Mouse (Mus musculus) E14TG2a.4 (cell line): Measurements from ENCODE around the gene Shtn1.

Experiments used
- H3K27me3 ChIP-seq: 2 replicates; pipeline ENCODE4 v1.6.1; 2014; ENCODE audit warnings: low read length, control low read depth; ENCODE audit not compliant: insufficient read depth
- H3K36me3 ChIP-seq: 2 replicates; pipeline ENCODE4 v1.6.1; 2014; ENCODE audit warnings: low read length, control low read depth; ENCODE audit not compliant: insufficient read depth
- H3K4me1 ChIP-seq: replicated peaks from 2 replicates; pipeline ENCODE4 v1.6.1; 2014; ENCODE audit warnings: low read depth, low read length, control low read depth
- H3K4me3 ChIP-seq: replicated peaks from 2 replicates; pipeline ENCODE4 v1.5.1; 2014; ENCODE audit warnings: mild to moderate bottlenecking, low read length
- H3K9me3 ChIP-seq: 2 replicates; pipeline ENCODE4 v1.6.1; 2014; ENCODE audit warnings: low read length, control low read depth
- CTCF ChIP-seq: conservative IDR thresholded peaks from 2 replicates; pipeline ENCODE4 v1.5.1; 2014; ENCODE audit warnings: low read length
- NANOG ChIP-seq: IDR thresholded peaks from 2 replicates; pipeline ENCODE4 v1.6.1; 2014; ENCODE audit warnings: borderline replicate concordance, low read length, mixed read lengths
- POU5F1 ChIP-seq: IDR thresholded peaks from 2 replicates; pipeline ENCODE4 v1.6.1; 2014; ENCODE audit warnings: low read length, borderline replicate concordance

Shtn1 gene

DNA sequence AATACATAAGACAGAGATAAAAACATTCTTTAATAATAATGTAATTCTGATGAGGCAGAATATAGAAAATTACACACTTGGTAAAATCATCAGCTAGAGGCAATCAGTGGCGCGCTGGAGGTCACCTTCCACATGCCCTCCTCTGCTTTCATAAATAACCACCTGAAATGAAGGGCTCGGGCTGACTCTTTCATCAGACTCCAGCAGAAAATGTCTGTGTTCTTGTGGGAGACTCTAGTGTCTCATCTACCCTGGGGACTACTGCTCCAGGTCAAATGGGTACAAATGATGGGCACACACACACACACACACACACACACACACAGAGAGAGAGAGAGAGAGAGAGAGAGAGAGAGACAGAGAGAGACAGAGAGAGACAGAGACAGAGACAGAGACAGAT, 34.8 kb downstream of the Shtn1 start:
- Histone ChIP-seq H3K27me3 (no peaks in the 10 kb centered on the region), H3K36me3 (no peaks in the 10 kb centered on the region), H3K4me1 (no peaks in the 10 kb centered on the region), H3K9me3 (peaks cover 17% of the 10 kb centered on the region), H3K4me3 (no peak overlapping the region)
- TF ChIP-seq POU5F1 (no peak), NANOG (no peak), CTCF (no peak)

DNA sequence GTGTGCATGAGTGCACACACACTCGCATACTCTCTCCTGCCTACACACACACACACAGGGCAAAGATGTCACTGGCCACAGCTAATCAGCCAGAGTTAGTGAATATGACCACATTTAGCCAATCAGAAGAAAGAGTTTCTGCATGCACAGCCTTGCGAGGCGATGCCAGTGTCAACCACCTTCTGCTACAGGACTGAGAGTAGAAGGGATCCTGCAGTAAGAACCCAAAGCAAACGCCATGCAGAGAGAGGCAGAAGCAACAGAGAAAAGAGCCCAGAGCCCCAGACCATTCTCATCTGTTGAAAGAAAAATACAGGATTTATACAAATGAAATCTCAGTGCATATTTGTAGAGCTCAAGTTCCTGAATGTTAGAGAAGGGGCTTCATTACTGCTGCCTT, 37.1 kb downstream of the Shtn1 start:
- H3K4me1 ChIP-seq, result no peaks in the 10 kb centered on the region
- no peak overlapping the region for H3K4me3 ChIP-seq
- peaks cover 27% of the 10 kb centered on the region for H3K9me3 ChIP-seq
- no peaks in the 10 kb centered on the region for H3K27me3 ChIP-seq
- no peak for TF ChIP-seq NANOG
- no peak for TF ChIP-seq CTCF
- no peak for TF ChIP-seq POU5F1
- no peaks in the 10 kb centered on the region for H3K36me3 ChIP-seq

DNA sequence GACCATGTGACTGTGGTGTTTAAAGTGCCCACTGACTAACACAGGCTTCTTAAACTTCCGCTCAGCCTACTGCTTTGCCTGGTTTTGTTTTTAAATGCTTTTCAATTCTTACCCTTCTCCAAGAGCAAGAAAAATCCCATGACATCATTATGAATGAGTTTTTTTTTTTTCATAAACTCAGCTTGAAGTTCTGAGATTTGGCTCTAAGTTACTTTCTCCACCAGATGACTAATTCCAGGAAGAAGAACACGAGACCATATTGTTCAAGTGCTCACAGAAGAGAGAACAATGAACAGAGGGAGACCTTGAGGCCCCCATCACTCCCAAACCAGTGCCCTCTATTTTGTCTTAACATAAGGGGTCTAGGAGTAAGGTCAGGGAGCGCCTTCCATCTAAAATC, 39.1 kb downstream of the Shtn1 start:
- Histone ChIP-seq H3K4me3 (no peak overlapping the region), H3K9me3 (peaks cover 27% of the 10 kb centered on the region), H3K36me3 (no peaks in the 10 kb centered on the region), H3K27me3 (no peaks in the 10 kb centered on the region), H3K4me1 (no peaks in the 10 kb centered on the region)
- no peak for TF ChIP-seq CTCF

DNA sequence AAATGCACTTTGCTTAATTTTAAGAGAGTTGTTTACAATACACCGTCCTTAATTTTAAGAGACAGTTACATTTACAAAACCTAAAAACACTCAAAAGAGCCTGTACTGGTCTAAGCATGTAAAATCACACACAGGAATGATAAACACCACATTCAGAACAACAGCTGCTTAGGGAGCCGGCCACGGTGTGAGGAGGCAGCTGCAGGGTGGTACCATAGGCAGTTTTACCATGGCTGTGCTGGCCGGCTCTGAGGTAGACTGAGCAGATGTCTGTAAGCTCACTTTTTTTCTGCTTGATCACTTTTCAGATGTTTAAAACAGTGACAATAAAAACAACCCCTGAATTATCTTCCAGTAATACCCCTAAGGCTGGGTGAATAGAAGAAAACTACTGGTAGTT, 42.7 kb downstream of the Shtn1 start:
- TF ChIP-seq NANOG (no peak), CTCF (no peak), POU5F1 (no peak)
- peaks cover 10% of the 10 kb centered on the region for H3K9me3 ChIP-seq

DNA sequence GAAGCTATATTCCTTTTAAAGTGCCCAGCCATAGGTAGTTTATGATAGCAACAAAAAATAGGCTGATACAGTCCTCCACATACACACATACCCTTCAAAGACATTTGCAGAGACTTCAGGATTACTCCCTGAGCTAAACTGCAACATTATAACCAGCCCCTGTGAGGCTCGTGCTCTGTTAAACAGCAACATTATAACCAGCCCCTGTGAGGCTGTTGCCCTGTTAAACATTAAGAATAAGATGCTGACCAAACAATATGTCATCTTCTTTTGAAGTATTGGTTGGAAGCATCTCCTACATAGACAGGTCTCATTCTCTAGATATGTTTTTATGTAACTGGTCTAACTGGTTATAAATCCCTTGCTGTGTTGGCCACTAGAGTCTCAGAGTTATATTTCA, 45.7 kb downstream of the Shtn1 start:
- no peaks in the 10 kb centered on the region for H3K4me1 ChIP-seq
- TF ChIP-seq POU5F1 (no peak), CTCF (no peak), NANOG (no peak)
- H3K9me3 ChIP-seq, result peaks cover 10% of the 10 kb centered on the region
- H3K4me3 ChIP-seq, result no peak overlapping the region
- H3K27me3 ChIP-seq, result no peaks in the 10 kb centered on the region
- H3K36me3 ChIP-seq, result no peaks in the 10 kb centered on the region

More for the DNA sequence above, 42.7 kb downstream of the Shtn1 start:
- H3K4me1 ChIP-seq, result no peaks in the 10 kb centered on the region
- H3K27me3 ChIP-seq, result no peaks in the 10 kb centered on the region
- H3K4me3 ChIP-seq, result no peak overlapping the region
- no peaks in the 10 kb centered on the region for H3K36me3 ChIP-seq

DNA sequence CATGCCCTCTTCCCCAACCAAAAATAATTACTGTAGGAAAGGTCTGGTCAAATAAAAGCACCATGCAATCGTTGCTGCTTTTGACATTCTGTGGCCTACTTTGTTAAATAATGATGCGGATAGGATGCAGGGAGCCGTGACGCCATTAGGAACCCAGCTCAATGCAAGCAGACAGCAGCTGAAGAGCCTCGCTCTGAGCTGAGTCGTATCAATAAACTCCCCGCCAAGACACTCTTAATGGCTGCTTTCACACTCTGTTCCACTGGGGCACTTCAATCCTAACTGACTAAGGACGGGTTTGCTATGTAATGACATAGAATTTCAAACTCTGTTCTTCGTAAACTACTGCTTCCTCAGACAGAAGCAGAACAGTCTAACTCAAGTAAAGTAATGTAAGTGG, 46.9 kb downstream of the Shtn1 start:
- Histone ChIP-seq H3K9me3 (peaks cover 1% of the 10 kb centered on the region; the same call in 1 of the 2 replicates), H3K27me3 (no peaks in the 10 kb centered on the region), H3K36me3 (no peaks in the 10 kb centered on the region), H3K4me1 (no peaks in the 10 kb centered on the region), H3K4me3 (no peak overlapping the region)
- no peak for TF ChIP-seq NANOG
- TF ChIP-seq CTCF, result no peak

DNA sequence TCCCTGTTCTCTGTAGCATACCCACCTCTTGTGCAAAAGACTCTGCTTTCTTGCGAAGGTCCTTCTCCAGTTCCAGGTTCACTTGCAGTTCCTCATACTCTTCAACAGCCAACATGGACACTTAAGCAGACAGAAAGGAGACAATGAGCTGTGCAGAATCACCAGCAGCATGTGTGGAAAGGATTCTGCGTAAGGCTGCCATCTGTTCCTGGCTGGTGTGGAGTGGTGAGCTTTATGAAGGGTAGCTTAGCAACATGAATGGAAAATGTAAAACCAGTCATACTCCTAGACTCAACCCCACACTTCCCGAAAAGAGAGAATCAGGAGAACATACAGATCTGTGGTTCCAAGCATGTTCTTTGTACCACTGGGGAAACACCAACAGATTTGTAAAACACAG, 47.8 kb downstream of the Shtn1 start:
- TF ChIP-seq NANOG (no peak), POU5F1 (no peak), CTCF (no peak)

DNA sequence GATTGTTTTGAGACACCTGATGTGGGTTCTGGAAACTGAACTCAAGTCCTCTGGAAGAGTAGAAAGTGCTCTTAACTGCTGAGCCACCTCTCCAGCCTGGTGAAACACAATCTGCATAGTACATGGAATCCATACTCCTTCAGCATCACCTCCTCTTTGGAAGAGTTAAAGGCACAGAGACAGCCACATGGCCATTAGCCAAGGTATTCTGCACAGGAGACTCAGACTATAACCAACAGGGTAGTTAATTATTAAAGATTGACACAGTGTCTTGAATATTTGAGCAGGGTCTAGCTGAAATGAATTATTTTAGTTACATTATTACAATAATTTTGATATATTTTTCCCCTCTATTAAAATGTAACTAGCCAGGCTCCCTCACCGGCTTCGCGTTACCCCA, 52.0 kb downstream of the Shtn1 start:
- Histone ChIP-seq H3K36me3 (no peaks in the 10 kb centered on the region), H3K27me3 (no peaks in the 10 kb centered on the region)
- TF ChIP-seq NANOG, result no peak
- TF ChIP-seq CTCF, result no peak
- no peak for TF ChIP-seq POU5F1

More for the DNA sequence above, 47.8 kb downstream of the Shtn1 start:
- H3K9me3 ChIP-seq, result no peaks in the 10 kb centered on the region
- H3K4me3 ChIP-seq, result no peak overlapping the region
- no peaks in the 10 kb centered on the region for H3K36me3 ChIP-seq
- H3K27me3 ChIP-seq, result no peaks in the 10 kb centered on the region
- H3K4me1 ChIP-seq, result no peaks in the 10 kb centered on the region

DNA sequence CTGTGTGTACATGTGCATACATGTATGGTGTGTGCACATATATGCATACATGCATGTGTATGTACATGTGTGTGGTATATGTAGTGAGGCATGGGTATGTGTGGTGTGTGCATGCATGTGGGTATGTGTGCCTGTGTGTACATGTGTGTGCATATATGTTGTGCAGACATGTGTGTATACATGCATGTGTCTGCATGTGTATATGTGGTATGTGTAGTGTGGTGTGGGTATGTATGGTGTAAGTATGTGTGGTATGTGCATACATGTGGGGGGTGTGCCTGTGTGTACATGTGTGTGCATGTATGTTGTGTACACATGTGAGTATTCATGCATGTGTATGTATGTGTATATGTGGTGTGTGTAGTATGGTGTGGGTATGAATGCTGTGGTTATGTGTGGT, 54.3 kb downstream of the Shtn1 start:
- no peak for TF ChIP-seq CTCF
- TF ChIP-seq POU5F1, result no peak
- no peak for TF ChIP-seq NANOG
- no peak overlapping the region for H3K4me3 ChIP-seq
- H3K36me3 ChIP-seq, result no peaks in the 10 kb centered on the region
- H3K9me3 ChIP-seq, result peaks cover 4% of the 10 kb centered on the region; the same call in 1 of the 2 replicates
- no peaks in the 10 kb centered on the region for H3K27me3 ChIP-seq
- no peaks in the 10 kb centered on the region for H3K4me1 ChIP-seq

More for the DNA sequence above, 52.0 kb downstream of the Shtn1 start:
- no peaks in the 10 kb centered on the region for H3K4me1 ChIP-seq
- peaks cover 4% of the 10 kb centered on the region; the same call in 1 of the 2 replicates for H3K9me3 ChIP-seq
- no peak overlapping the region for H3K4me3 ChIP-seq

DNA sequence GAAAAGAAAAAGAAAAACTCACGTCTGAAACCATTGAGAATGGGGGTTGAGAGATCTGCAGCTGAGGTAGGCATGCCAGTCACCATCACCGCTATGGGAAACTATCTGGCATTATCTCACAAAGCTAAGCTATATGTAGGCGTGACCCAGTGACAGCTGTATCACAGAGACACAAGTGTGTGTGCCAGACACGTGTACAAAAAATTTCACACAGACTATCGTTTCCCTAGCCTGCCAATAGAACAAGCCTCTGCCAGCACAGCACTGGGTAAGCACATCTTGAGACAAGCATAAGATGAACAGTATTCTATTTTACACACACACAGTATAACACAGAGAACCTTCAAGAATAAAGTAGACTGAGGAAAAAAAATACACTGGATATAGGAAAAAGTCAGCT, 65.1 kb downstream of the Shtn1 start:
- no peaks in the 10 kb centered on the region for H3K4me1 ChIP-seq
- no peak for TF ChIP-seq NANOG
- TF ChIP-seq CTCF, result no peak
- no peak for TF ChIP-seq POU5F1
- H3K27me3 ChIP-seq, result no peaks in the 10 kb centered on the region
- no peak overlapping the region for H3K4me3 ChIP-seq
- no peaks in the 10 kb centered on the region for H3K36me3 ChIP-seq
- H3K9me3 ChIP-seq, result no peaks in the 10 kb centered on the region
